Mouse (Mus musculus) lung, postnatal 0 days (tissue): Measurements from ENCODE around the gene Ankrd2. TPM values are rescaled to one million over a fixed set of nuclear protein-coding genes. Genes with fewer than 3 reads are reported as not detected.
A peak's percentile ranks its signal among the peaks of the same experiment; 100 is the strongest.

Experiments used
- ATAC-seq: fragments of 200-750 bp; cut with Nextera tagmentation; 2 replicates; pipeline ENCODE4 v1.8.0; 2017; ENCODE audit warnings: moderate library complexity
- DNase-seq: peaks from one replicate; pipeline ENCODE4 v3.0.0-alpha.2; 2016; ENCODE audit warnings: low spot score
- H3K27ac ChIP-seq: fragments of 300-500 bp; sonication (generic); 2 replicates; pipeline ENCODE4 v1.5.1; 2014; ENCODE audit warnings: antibody characterized with exemption, mild to moderate bottlenecking, low read length, mixed read lengths
- H3K27me3 ChIP-seq: fragments of 300-500 bp; sonication (generic); replicated peaks from 2 replicates; pipeline ENCODE4 v1.6.1; 2014; ENCODE audit warnings: low read length, mixed read lengths; ENCODE audit not compliant: insufficient read depth
- H3K36me3 ChIP-seq: fragments of 300-500 bp; sonication (generic); 2 replicates; pipeline ENCODE4 v1.6.1; 2014; ENCODE audit warnings: low read length, mixed read lengths; ENCODE audit not compliant: insufficient read depth
- H3K4me1 ChIP-seq: fragments of 300-500 bp; sonication (generic); 2 replicates; pipeline ENCODE4 v1.6.1; 2014; ENCODE audit warnings: antibody characterized with exemption, low read depth, low read length, mixed read lengths; ENCODE audit not compliant: insufficient read depth
- H3K4me2 ChIP-seq: fragments of 300-500 bp; sonication (generic); replicated peaks from 2 replicates; pipeline ENCODE4 v1.6.1; 2014; ENCODE audit warnings: low read depth, mild to moderate bottlenecking, low read length, moderate library complexity, mixed read lengths
- H3K4me3 ChIP-seq: fragments of 300-500 bp; sonication (generic); 2 replicates; pipeline ENCODE4 v1.5.1; 2014; ENCODE audit warnings: low read depth, low read length
- H3K9ac ChIP-seq: fragments of 300-500 bp; sonication (generic); replicated peaks from 2 replicates; pipeline ENCODE4 v1.6.1; 2014; ENCODE audit warnings: low read depth, mild to moderate bottlenecking
- H3K9me3 ChIP-seq: fragments of 300-500 bp; sonication (generic); 2 replicates; pipeline ENCODE4 v1.6.1; 2016; ENCODE audit warnings: low read length, mixed read lengths
- CTCF ChIP-seq: IDR thresholded peaks from 2 replicates; pipeline ENCODE4 v1.5.1; 2016; ENCODE audit warnings: antibody characterized with exemption, mild to moderate bottlenecking
- EP300 ChIP-seq: IDR thresholded peaks from 2 replicates; pipeline ENCODE4 v1.6.1; 2016; ENCODE audit warnings: antibody characterized with exemption, mild to moderate bottlenecking, control low read depth
- WGBS: fragments of 180-500 bp; shearing (Covaris S2); extraction: QIAGEN DNeasy Blood & Tissue Kit; methylation state at CpG from one replicate; pipeline ENCODE4 v1.1.7; 2014; 5-methylcytosine and 5-hydroxymethylcytosine counted together
- polyA plus RNA-seq: library from polyadenylated mRNA; unstranded; fragments of >200 nt; fragmentation: Nextera tagmentation; extraction: Ambion mirVana; gene quantifications from 2 replicates; pipeline ENCODE4 v1.2.1, GENCODE M21; 2015

Ankrd2 gene
- polyA plus RNA-seq, 1 experiment from 2014 or later: 0.53 TPM

DNA sequence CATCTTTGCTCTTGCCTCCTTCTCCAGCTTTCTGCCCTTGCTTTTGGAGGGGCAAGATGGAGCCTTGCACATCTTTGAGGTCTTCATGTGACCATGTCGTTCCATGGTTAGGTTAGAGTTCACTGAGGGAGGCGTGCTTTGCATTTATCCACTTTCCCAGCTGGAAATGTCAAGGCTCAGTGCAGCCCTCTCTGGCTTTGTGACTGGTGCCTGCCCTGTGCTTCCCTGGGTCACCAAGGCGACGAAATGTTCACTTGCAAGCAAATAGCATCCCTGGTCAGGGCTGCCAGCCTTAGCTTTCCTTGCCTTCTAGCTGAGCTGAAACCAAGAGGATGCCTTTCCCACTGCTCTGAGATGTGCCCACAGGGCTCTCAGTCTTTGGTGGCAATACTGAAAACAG lies 25.4 kb upstream of the Ankrd2 start:
- Histone ChIP-seq H3K27ac (no peak overlapping the region), H3K36me3 (no peaks in the 10 kb centered on the region; the same call in 1 of the 2 replicates), H3K27me3 (no peaks in the 10 kb centered on the region), H3K9ac (no peak overlapping the region), H3K4me1 (no peaks in the 10 kb centered on the region), H3K9me3 (no peaks in the 10 kb centered on the region), H3K4me3 (no peak overlapping the region), H3K4me2 (no peak overlapping the region)
- no peak for DNase-seq
- 75% methylated on average over 4 of the region's 4 CpGs for WGBS
- ATAC-seq: no peak
- TF ChIP-seq EP300 (no peak), CTCF (no peak)

DNA sequence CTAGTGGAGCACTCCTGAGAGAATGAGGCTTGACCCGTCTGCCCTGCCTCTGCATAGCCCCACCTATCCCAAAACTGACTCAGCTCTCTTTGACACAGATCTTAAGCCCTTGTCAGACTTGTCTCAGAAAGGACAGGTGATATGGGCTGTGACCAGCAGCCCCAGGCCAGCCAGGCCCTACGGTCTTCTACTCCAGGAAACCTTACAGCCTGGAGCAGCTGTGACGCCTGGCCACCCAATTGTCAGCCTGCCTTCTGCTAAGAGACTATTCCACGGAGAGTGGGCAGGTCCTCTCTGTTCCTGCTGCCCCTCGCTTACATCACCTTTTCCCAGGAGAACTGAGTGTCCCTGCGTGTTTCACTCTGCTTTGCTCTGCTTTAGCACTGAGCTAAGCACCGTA lies 24.7 kb upstream of the Ankrd2 start:
- Histone ChIP-seq H3K36me3 (no peaks in the 10 kb centered on the region; the same call in 1 of the 2 replicates), H3K4me3 (no peak overlapping the region), H3K27me3 (no peaks in the 10 kb centered on the region), H3K27ac (no peak overlapping the region), H3K4me1 (peaks cover 4% of the 10 kb centered on the region; the same call in 1 of the 2 replicates), H3K9ac (no peak overlapping the region), H3K9me3 (no peaks in the 10 kb centered on the region), H3K4me2 (no peak overlapping the region)
- ATAC-seq (no peak), DNase-seq (no peak)
- 74% methylated on average over 7 of the region's 7 CpGs for WGBS
- TF ChIP-seq EP300 (no peak), CTCF (no peak)

GRCm38 (mm10) chr19:42014231-42014825 lies 21.5 kb upstream of the Ankrd2 start:
- TF ChIP-seq CTCF (no peak), EP300 (no peak)
- ATAC-seq: no peak
- Histone ChIP-seq H3K4me2 (no peak overlapping the region), H3K27ac (no peak overlapping the region), H3K27me3 (no peaks in the 10 kb centered on the region), H3K9me3 (no peaks in the 10 kb centered on the region), H3K36me3 (no peaks in the 10 kb centered on the region; the same call in 1 of the 2 replicates), H3K4me3 (no peak overlapping the region), H3K4me1 (peaks cover 14% of the 10 kb centered on the region), H3K9ac (no peak overlapping the region)
- WGBS: 91% methylated on average over 3 of the region's 3 CpGs
- DNase-seq: no peak

GRCm38 (mm10) chr19:42015001-42015400 lies 20.8 kb upstream of the Ankrd2 start:
- H3K27ac ChIP-seq: no peak overlapping the region
- no peak for TF ChIP-seq EP300
- no peak for TF ChIP-seq CTCF
- no peaks in the 10 kb centered on the region; the same call in 1 of the 2 replicates for H3K36me3 ChIP-seq
- ATAC-seq (no peak), DNase-seq (no peak)
- no peak overlapping the region for H3K9ac ChIP-seq
- H3K4me3 ChIP-seq: no peak overlapping the region
- WGBS: 70% methylated on average over 6 of the region's 6 CpGs
- H3K9me3 ChIP-seq: no peaks in the 10 kb centered on the region
- no peaks in the 10 kb centered on the region for H3K27me3 ChIP-seq
- H3K4me1 ChIP-seq: peaks cover 16% of the 10 kb centered on the region
- H3K4me2 ChIP-seq: no peak overlapping the region

- Histone ChIP-seq H3K9ac (no peak overlapping the region), H3K4me3 (no peak overlapping the region), H3K4me1 (peaks cover 16% of the 10 kb centered on the region), H3K9me3 (no peaks in the 10 kb centered on the region), H3K27me3 (no peaks in the 10 kb centered on the region), H3K4me2 (no peak overlapping the region), H3K27ac (0 out of 2 replicates have a peak overlapping the region, but pooled peaks have one; percentile 32), H3K36me3 (no peaks in the 10 kb centered on the region; the same call in 1 of the 2 replicates)
- DNase-seq: no peak
- 75% methylated on average over 4 of the region's 4 CpGs for WGBS
- ATAC-seq: no peak
- TF ChIP-seq CTCF (no peak), EP300 (no peak)
These were observed 19.5 kb upstream of the Ankrd2 start for GRCm38 (mm10) chr19:42016251-42016650.

DNA sequence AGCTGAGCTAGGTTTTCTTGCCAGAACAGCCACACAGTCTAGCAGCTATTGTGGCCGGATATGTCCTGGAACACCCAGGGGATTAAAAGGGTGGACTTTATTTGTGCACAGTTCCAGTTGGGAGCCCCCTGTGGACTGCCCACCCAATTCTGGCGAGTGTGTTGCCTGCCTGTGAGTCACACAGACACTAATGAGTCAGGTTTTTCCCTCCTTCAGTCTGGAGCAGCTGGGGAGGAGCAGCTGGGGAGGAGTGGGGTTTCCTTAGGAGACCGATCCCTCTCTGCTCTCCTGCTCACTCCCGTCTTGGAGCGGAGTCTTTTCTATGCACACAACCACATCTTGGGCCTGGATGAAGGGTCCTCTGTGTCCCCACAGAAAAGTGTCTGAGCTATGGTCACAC lies 19.0 kb upstream of the Ankrd2 start:
- DNase-seq (peak; percentile 48), ATAC-seq (peak; percentile 34)
- Histone ChIP-seq H3K4me1 (peaks cover 16% of the 10 kb centered on the region), H3K27me3 (no peaks in the 10 kb centered on the region), H3K4me3 (no peak overlapping the region), H3K36me3 (no peaks in the 10 kb centered on the region), H3K9ac (no peak overlapping the region), H3K9me3 (no peaks in the 10 kb centered on the region), H3K27ac (peak overlapping the region; percentile 84), H3K4me2 (no peak overlapping the region)
- TF ChIP-seq EP300 (no peak), CTCF (0 out of 2 replicates have a peak, but pooled peaks have one; percentile 2)
- WGBS: 63% methylated on average over 5 of the region's 5 CpGs
